Mouse (Mus musculus) MN1 (cell line): Measurements from ENCODE around the gene Capn15.

Experiments used
- DNase-seq: peaks from one replicate; pipeline ENCODE4 v3.0.0-alpha.2; 2016; ENCODE audit warnings: low spot score

Gene Capn15

DNA sequence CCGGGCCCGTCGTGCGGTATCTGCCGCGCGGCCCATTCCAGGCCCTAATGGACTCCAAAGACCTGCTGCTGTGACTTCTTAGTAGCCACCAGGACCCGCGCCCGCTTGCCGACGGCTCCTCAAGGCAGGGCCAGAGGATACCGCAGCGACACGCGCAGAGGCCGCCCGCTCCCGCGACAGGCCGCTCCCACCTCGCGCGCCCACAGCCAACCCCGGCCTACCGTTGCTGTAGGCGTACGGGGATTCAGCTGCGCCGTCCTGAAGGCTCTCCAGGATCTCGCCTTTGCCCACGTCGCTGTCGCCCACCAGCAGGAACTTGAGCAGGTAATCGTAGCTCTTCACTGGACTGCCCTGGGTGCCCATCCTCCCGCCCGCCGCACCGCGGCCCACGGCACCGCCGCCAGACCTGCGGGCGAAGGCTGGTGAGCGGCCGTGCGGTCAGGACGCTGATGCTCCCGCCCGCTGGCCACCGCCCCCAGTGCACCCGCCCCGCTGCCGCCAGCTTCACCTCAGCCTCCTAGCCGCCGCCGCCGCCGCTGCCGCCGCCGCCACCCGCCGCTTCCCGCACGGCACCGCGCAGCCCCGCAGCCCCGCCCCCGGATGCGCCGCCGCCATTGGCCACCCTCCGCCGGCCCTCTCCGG lies 66.3 kb downstream of the Capn15 start, which contains the start of gene Rab40c:
Gene Rab40c, minus strand, starts transcription at position 584 of the 642 bp plus-strand sequence.
- DNase-seq, result peak; percentile 59

DNA sequence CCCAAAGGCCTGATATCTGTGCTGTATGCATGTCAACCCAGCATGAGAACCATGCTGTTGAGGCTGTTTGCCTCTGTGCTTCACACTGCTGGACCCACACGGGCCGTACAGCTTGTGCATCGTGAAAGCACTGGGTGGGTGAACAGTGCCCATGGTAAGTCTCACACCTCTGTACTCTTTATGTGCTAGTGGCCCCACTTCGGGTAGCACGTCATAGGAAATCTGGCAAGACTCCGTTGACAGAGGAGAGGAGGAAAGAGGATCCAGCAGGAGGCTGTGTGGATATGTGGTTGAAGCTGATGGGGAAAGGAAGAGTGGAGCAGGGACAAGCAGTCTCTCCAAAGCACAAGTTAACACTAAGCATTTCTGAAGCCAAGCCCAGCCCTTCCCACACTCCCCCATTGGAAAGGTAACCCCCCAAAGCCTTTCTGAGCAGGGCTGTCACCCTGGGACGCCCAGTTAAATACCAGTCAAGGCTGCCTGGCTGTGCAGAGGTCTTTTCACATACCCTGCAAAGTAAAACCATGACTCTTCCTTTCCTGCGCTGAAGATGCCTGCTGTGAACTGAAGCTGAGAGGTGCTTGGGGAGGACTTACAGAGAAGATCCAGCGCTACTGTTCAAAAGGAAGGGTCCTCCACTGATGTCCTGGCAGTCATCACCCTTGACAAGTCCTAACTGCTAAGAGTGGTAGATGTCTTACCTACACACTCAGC lies 67.4 kb downstream of the Capn15 start:
- no peak for DNase-seq

DNA sequence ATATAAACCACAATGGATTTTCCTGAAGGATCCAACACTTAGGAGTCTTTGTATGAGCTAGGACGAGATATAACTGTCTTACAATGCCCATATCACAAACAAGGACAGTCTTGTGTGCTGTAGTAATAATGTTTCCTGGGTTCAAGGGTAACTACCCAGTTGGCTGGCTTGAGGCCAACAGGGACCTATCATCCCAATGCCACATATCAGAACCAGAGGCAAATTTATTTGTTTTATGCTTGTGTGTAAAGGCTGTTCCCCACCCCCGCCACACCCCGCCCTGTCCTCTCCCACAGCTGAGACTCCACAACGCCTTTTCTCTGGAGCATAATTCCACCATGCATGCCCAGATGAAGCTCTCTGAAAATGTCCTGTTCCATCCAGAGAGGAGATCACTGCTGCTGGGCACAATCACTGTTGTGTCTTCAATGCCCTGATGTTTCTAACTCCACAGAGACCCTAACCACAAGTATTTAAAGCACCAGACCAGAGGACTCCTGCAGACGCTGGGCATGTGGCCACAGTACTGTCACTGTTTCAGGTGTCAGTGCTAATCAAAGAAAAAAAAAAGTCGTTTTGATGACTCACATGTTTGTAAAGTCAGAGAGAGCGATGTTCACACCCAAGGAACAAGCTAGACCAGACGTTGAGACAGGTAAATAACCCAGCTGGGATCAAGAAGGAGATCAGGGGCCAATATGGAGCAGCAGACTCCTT lies 68.5 kb downstream of the Capn15 start:
- DNase-seq, result no peak

DNA sequence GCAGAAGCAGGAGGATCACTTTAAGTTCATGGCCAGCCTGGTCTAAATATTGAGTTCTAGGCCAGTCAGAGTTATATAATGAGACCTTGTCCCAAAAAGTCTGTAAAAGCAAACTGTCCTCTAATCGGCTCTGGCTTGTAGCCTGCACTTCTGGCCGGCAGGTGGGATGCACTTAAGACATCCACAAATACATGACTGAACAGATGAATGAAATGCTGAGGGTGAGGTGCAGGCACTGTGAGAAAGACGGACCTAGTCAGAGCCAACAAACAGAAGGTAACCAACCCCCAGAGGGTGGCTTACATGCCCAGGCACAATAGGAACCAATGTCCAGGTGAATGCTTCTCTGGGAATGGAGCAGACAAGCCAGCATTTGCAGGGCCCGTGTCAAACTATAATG lies 71.3 kb downstream of the Capn15 start:
- DNase-seq, result no peak

DNA sequence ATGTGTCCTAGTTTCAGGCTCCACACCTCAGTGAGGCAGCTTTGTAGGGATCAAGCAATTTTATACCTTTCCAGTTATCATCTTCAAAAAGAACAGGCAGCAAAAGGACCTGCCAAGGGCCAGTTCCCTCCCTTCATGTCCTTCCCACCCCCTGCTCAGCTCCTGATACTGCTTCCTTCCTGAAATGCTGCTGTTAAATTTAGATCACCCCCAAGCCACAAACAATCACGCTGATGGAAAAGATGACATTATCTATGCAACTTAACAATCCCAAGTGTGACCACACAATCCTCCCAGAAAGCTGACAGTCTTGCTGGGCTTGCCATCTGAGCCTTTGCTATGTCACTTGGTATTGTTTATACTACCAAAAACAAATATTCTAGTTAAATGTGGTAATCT lies 71.7 kb downstream of the Capn15 start:
- DNase-seq, result no peak

DNA sequence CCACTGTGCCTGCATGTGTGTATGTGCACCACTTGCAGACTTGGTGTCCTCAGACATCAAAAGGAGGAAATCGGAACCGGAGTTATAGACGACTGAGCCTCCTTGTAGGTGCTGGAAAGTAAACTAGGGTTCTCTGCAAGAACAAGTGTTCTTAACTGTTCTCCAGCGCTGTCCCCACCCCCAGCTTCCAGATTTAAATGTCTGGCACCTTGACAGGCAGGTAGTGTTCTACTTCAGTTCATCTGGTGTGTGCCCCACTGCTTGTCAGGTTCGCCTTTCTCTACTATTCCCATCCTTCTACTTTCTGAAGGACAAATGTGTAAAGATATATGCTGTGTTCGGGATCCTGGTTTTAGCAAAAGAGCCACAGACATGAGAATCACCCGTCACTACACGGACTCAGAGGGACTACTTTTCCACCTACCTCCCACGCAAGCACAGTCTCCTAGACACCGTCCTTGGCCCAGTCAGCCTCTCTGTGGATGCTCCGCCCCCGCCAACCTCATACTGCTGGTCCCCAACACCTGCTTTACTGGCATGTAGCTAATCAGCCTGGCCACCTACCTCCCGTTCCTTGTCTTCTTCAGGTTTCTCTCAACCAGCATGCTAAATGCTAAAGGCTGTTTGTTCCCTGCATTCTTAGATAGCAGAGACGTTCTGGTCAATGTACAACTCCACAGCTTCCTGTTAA lies 72.3 kb downstream of the Capn15 start:
- DNase-seq, result no peak

DNA sequence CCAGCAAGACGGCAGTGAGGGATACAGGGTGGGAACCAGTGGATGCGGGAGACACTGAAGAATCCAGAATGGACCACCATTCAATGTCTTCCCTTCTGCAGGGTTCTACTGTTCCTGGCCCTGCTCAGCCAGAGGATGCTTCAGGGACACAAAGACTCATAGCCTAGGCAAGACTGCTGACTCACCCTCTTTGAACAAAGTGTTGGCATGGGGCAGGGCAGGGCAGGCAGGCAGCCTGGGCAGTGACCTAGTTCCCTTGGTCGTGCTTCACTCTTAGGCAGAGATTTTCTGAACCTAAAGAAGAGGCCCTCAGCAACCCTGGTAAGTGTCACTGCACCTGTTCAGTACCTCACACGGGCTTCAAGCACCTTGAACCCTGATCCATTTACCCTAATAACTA lies 73.8 kb downstream of the Capn15 start:
- DNase-seq, result peak; percentile 49
